Mouse (Mus musculus) left cerebral cortex, postnatal 25 days (tissue): ENCODE measurements around the gene Szrd1. TPM values are rescaled to one million over a fixed set of nuclear protein-coding genes. Genes with fewer than 3 reads are reported as not detected.

Experiments
- DNase-seq, 2 experiments: peaks; one replicate each; pipeline ENCODE4 v3.0.0; 2022; ENCODE audit warnings: low spot score in 2 of 2, mixed read lengths in 1 of 2
- intact Hi-C: fragments of 180-260 bp; cut with DNase I; formaldehyde crosslinking; loops from one replicate; pipeline ENCODE4 v1.15.1; 2025
- total RNA-seq, 2 experiments: library from RNA; stranded (reverse); gene quantifications; 2 replicates each; pipeline ENCODE4 v1.2.3; 2021

Szrd1 gene
- total RNA-seq, 2 experiments from 2014 or later = 41.7 to 49.2 TPM

DNA sequence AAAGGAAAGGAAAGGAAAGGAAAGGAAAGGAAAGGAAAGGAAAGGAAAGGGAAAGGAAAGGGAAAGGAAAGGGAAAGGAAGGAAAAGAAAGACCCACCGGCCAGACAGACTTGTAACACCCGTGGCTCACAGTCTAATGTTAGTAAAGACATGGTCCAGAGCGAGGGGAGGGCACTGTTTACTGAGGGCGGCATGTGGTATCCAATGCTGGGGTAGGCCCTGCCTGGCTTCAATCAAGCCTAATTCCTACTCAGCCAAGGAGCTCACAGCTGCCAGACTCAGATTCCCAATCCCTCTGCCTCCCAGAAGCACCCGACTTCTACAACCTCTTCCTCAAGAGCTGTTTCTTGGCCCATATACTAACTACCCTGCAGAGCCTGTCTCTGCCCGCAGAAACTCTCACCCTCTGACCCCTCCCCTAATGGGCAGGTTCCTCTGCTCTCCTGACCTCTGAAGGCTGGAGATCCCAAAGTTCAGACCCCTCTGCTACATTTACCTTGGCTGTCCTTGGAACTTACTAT, 10.3 kb downstream of the Szrd1 start:
- intact Hi-C loops = no loop called here
- no peak for DNase-seq

- intact Hi-C loops = no loop called here
- no peak for DNase-seq
Observed at GRCm38 (mm10) chr4:141123065-141123464, 16.5 kb downstream of the Szrd1 start.

DNA sequence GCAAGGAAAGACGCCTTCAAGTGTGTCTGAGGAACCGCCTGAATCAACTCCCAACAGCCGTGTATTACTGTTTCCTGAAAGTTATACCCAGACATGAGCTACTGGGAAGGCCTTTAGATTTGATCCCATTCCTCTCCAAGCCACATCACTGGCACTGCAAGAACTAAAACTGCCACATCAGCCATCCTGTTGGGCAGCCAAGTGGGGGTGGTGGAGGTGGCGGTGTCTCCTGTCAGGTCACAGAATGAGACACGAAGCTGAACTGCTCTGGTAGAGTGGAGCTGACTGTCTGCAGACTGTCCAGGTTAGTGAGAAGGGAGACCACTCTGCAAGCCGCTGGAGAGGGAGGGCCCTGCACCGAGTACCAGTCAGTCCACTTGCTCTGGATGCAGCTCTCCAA, 16.9 kb downstream of the Szrd1 start:
- intact Hi-C loops = no loop called here
- DNase-seq = no peak

GRCm38 (mm10) chr4:141120700-141121099, 18.9 kb downstream of the Szrd1 start:
- peak; percentile 61 to 72 for DNase-seq
- intact Hi-C loops = loop anchor here (2.0 kb wide), 1 partner anchor 42 kb away; the partner anchor contains the start of gene Necap2

- no peak for DNase-seq
- intact Hi-C loops = no loop called here
Observed at GRCm38 (mm10) chr4:141118691-141119090, 20.9 kb downstream of the Szrd1 start.

GRCm38 (mm10) chr4:141115398-141115797, 24.2 kb downstream of the Szrd1 start:
- intact Hi-C loops = no loop called here
- no peak for DNase-seq

DNA sequence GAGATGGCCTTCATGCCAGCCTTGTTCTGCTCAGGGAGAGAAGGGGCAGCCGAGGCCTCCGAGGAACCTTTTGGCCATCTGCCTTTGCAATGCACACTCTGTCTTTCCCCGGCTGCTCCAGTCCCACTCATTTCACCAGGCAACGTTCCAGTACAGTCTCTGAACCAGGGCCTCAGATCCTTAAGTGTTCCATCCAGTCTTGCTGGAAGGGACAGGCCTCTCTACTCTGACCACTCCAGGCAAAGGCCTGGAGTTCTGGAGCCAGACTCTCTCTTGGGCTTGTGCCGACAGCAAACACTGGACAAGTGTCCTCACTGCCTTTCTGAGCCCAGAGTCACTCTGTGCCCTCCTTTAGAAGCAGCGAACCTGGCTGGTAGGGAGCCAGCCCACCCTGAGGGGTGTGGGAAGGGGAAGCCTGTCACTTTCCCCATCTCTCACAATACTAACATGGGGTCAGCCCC, 25.0 kb downstream of the Szrd1 start:
- peak; percentile 32 to 67 for DNase-seq

DNA sequence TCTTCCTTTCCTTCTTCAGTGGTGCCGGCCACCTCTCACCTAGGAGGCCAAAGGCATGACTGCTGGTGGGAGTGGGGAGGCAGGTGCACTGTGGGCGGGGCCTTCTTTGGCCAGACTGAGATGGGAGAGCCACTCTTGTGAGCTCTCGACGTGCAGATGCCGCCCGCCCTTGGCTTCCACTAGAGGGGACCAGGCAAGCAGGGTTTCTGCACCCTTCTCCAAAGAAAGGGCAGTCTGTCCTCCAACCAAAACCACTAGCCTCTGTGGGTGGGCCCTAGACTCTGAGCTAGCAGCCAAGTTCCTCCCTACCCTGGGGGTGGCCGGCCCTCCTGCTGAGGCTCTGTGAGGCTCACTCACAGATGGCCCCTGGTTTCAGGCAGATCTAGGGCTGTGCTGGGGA, 25.7 kb downstream of the Szrd1 start:
- DNase-seq = no peak
- intact Hi-C loops = no loop called here

More for the DNA sequence above, 25.0 kb downstream of the Szrd1 start:
- intact Hi-C loops = no loop called here

DNA sequence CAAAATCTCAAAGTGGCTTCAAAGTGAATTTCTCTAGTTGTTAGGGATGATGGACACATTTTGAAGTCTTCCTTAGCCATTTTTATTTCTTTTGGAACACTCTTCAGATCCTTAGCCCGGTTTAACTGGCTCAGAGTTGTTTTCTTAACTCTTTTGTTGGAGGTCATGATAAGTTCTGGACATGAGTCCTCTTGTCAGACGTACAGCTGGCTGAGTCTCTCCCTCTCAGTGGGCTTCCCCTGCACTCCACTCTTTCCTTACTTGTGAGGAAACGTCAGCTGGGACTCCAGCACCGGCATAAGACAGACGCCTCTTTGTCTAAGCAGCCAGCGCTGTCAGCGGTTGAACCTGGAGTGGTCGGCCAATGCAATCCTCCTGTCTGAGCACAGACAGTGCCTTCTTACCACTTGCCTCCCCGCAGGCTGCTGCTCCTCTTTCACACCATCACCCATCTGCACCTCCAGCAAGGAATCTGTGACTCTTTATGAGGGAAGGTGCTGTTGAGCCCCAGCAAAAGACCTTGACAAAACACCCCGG, 31.3 kb downstream of the Szrd1 start:
- intact Hi-C loops = no loop called here
- DNase-seq = no peak

DNA sequence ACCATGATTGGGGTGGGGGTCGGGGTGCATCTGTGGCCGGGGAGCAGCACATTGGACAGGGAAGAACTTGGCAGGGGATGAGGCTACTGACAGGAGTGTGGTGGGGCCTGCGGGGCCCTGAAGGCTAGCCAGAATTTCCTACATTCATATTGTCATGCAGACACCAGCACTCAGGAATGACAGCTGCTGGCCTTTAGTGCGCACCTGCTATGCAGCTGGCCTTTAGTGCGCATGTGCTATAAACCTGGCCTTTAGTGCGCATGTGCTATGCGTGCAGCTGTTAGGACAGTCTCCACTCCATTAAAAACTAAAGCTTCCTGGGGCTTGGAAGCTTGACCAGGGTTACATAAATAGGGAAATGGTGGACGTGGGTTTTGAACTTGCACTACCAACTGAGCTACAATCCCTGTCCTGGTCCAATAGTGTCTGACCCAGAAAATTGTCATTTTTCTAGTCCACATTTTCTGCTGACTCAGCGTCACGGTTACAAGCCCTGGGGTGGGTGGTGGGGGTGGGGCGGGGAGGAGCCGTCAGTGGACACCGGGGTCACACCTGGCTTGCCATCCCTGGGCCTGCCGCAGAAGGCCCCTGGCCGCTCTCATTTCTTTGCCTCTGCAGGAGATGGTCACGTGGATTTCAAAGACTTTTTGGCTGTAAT, 32.9 kb downstream of the Szrd1 start:
- intact Hi-C loops = no loop called here
- DNase-seq = no peak

DNA sequence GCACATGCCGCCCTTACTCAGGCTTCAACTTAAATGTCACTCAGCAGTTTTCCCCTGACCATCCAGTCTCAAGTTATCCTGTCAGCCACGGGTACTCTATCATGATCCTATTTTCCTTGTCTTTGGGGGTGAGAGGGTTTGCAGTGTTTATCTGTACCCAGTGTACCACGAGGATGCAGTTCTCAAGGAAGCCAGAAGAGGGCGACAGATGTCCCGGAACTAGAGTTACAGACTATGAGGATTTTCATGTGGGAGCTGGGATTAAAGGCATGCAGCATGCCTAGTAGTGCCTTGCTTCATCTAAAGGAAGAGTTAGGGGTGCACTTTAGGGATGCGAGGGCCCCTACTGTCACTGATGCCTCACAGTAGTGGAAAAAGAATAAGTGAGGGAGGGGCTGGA, 37.7 kb downstream of the Szrd1 start:
- intact Hi-C loops = no loop called here
- DNase-seq = no peak

DNA sequence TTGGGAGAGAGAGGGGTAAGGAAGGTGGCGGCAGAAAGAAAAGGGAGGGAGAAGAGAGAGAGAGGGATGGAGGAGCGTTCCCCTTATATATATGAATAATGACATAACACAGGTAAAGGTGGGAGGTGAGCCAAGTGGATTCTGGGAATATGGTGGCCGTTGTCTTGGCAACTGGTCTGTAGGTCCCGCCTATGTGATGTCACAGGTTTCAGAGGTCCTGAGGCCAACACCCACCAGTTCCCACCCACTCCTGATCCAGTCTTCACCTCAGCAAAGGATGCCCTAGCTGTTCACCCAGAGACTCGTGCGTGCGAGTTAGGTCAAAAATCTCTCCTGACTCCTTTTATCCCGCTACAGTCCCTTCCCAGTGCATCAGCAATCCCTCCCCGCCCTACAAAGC, 38.3 kb downstream of the Szrd1 start:
- intact Hi-C loops = no loop called here
- DNase-seq = no peak

- intact Hi-C loops = no loop called here
- no peak for DNase-seq
Observed at GRCm38 (mm10) chr4:141099956-141100355, 39.6 kb downstream of the Szrd1 start.

GRCm38 (mm10) chr4:141098935-141099334, 40.6 kb downstream of the Szrd1 start:
- DNase-seq = no peak
- intact Hi-C loops = no loop called here

GRCm38 (mm10) chr4:141096710-141097109, 42.9 kb downstream of the Szrd1 start:
- intact Hi-C loops = no loop called here
- no peak for DNase-seq

DNA sequence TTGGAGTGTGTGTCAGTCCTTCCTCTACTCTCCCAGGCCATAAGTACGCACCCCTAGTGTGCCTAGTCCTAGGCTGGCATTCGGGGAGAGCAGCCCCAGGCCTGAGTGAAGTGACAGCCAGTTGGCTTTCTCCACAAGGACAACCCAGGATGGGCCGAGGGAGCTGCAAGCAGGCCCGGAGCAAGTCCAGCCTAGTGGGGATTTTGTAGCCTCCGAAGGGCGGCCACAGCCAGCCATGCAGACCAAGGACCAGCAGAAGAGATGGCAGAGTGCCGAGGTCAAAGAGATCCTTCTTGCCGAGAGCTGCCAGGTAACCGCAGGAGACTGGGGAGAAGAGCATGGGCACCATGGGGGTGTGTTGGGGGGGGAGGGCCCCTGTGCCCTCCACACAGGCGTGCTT, 44.6 kb downstream of the Szrd1 start:
- intact Hi-C loops = no loop called here
- no peak for DNase-seq

GRCm38 (mm10) chr4:141088714-141089113, 50.9 kb downstream of the Szrd1 start:
- intact Hi-C loops = no loop called here
- peak; percentile 50 to 83 for DNase-seq

GRCm38 (mm10) chr4:141088033-141088432, 51.5 kb downstream of the Szrd1 start, which contains the start of gene Spata21:
Spata21 (plus strand) TSS chr4:141088333.
- DNase-seq = no peak
- intact Hi-C loops = no loop called here

- DNase-seq = no peak
- intact Hi-C loops = no loop called here
Observed at GRCm38 (mm10) chr4:141086862-141087261, 52.7 kb downstream of the Szrd1 start.

DNA sequence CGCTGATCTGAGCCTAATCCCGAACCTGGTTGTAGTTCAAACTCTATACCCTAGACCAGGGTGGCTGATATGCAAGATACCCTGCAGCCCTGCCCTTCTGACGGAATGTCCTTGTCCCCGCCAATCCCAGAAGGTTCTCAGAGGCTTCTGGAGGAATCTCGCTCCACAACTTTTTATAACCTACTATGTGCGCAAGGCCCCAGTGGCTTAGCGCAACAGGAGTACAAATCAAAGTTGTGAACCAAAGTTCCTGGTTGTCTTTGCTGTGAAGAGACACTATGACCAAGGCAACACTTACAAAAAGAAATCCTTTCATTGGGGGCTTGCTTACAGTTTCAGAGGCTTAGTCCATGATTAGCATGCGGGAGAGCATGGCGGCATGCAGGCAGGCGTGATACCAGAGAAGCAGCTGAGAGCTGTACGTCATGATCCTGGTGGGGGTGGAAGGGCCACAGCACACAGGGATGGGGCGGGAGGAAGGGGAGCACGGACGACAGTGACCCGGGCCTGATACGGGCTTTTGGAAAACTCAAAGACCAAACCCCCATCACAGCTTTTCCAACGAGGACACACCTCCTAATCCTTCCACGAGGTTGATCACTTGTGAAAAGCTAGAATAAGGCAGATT, 61.0 kb downstream of the Szrd1 start:
- no peak for DNase-seq
- intact Hi-C loops = loop anchor here (2.0 to 10.0 kb wide), 2 partner anchors 42 to 374 kb away; partner anchors contain the start of gene Rcc2
